Mouse (Mus musculus) cerebellum, adult 9-11 months (tissue): ENCODE measurements at regions not wholly inside any gene's neighbourhood (a gene's known extent, or its start where the extent isn't known, plus 50 kb on each side); places are given as distances from the start of the nearest gene placed in this dataset.

Experiments
- DNase-seq: peaks from one replicate; pipeline ENCODE4 v3.0.0; 2022

DNA sequence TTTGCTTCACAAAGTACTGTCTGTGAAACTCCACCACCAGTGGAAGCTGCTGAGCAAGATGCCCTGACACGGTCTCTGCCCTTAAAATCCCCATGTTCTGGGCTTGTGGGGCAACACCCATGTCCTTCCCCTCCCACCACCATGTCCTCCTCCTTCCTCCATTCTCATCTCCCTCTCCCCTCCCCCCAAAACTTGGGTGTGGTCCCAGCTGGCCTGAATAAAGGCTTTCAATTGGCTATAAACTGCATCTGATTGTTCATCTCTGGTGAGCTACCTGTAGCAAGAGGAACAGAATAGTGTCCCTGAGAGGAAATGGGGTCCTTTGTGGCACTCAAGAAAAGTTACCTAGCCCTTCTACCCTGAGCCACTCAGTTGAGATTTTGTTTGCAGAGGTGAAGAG is 91.8 kb downstream of the Slc16a9 start:
- DNase-seq: no peak

DNA sequence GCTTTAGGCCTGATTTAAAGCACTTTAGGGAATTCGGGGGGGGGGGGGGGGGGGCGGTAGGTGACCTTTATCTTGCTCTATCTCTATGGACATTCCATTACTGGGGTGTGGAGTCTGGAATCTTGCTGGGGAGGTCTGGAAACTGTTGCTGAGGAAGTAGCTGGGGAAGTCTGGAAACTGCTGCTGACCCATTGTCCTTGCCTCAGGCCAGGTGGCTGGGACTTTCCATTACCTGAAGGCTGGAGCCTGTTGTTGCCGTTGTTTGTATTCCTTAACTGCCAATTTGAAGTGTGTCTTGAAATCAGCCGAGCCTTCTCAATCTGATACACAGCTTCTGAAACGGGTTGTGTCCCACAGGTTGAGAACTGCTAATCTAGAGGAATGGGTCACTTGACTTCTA is 80.9 kb upstream of the Fam13c start:
- DNase-seq: no peak

DNA sequence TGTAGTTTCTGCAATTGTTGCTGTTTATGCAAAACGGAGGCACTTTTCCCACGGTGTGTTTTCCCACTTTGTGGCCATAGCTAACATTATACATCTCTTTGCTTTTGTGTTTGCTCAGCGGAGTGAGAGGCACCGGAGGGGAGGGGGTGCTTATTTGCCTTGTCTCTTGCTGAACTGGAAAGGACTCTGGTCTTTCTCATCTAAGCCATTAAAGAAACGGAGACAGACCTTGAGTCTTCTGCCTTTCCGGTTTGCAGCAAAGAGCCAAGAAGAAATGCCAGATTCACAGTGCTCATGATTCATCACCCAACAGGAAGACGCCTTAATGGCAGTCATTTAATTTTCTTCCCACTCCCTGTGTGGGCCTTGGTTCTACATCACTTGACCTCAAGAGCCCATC is 80.4 kb upstream of the Fam13c start:
- no peak for DNase-seq

DNA sequence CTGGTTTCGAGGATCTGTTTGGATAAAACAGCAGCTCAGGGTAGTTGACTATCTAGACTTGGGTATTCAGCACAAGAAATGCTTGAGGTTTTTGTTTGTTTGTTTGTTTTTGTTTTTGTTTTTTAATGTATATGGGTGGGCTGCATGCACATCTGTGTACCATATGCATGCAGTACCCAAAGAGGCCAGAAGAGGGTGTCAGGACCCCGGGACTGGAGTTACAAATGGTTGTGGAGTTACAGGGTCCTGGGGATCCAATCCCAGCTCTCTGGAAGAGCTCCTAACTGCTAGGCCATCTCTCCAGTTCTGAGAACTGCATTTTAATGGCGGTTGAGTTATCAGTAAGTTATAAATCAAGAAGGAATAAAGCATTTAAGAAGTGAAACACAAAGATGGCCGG is 77.2 kb upstream of the Fam13c start:
- peak; percentile 8 for DNase-seq

DNA sequence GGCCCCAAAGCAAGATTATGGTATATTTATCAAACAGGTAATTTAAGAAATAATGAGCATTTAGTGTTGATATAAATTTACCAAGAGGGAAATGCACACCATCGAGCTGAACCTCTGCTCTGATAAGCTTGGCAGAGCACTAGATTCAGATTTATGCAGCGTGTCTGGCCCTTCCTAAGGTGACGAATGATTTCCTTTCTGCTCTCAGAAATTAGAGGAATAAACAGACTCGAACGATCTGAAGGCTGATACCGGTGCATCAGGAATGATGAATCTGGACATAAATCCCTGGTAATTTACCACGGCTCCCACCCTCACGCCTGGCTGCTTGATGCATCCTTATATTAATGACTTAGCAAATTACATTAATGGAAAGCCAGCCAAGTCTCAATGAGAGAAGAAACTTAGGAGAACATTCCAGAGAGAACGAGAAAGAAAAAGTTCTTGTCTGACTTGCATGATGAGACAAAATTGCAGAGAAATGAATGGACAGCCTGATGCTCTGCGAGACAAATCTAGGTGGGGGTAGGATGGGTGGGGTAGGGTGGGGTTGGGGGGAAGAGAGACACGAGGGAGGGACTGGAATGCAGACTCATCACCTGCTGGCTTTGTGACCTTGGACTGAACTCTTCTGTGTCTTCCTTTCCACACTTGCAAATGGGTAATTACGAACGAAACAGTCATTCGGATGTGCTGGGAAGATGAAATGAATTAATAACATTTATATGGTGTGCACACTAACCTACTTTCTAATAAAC is 75.9 kb upstream of the Fam13c start:
- no peak for DNase-seq

DNA sequence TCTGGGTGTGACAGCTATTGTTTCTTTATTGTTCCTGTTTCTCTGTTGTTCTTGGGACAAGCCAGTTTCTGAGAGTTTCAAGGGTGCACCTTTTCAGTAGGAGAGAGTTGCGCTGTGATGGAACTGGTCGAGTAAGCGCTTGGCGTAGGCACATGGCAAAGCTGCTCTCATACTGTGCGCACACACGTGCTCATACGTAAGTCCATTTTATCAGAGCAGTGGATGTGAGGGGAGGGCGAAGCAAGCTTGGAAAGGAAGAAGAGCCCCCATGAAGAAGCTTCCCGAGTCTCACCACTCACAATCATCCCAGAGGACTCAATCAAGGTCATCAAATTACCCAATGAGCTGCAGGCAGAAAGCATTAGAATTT is 75.3 kb upstream of the Fam13c start:
- DNase-seq: no peak

DNA sequence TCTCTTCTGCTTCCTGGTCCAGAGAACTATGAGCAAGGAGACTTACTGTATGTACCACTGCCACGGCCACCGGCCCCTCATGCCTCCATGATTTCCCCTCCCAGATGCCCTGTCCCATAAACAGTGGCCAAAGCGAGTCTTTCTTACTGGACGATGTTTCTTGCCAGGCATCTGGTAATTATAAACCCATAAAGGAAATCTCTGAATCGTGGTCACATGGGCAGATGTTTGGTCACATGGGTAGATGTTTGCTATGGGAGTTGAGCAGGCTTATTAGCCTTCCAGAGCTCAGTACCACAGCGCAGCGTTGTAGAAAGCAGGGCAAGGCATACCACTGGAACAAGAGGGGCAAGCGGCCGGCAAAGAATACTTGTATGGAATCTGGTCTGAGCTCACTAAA is 74.8 kb upstream of the Fam13c start:
- DNase-seq: no peak

DNA sequence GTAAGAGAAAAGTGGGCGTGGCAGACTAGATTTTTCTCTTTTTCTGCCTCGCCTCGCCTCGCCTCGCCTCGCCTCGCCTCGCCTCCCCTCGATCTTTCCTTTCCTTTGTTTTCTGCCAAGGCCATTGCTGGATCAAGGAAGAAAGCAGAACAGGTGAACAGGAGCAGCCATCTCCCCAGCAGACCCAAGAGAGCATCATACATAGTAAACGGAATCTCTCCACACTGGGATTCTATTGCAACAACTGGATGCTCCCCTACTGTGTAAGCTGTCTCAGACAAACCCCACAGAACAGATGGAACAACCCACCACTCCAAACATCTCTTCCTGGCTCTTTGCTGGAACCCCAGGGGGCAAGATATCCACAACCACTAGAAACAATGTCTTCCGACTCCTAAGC is 72.4 kb upstream of the Fam13c start:
- no peak for DNase-seq

DNA sequence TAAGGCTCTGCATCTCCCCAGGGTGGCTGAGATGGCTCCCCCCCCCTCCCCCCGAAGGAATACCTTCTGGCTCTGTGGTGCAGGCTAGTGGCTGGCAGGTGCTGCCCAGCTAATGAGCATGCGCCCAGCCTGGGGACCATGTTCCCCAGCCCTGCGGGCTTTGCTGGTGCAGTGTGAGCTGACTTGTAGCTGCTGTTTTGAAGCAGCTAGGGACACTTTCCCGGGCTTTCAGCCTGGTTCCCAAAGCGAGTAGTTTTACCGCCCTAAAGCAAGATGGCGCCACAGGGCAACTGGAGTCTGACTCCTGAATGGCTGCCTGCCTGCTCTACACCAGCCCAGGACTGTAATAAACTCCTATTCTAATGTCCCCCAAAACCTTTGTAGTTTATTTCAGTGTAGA is 71.6 kb upstream of the Fam13c start:
- peak; percentile 44 for DNase-seq

DNA sequence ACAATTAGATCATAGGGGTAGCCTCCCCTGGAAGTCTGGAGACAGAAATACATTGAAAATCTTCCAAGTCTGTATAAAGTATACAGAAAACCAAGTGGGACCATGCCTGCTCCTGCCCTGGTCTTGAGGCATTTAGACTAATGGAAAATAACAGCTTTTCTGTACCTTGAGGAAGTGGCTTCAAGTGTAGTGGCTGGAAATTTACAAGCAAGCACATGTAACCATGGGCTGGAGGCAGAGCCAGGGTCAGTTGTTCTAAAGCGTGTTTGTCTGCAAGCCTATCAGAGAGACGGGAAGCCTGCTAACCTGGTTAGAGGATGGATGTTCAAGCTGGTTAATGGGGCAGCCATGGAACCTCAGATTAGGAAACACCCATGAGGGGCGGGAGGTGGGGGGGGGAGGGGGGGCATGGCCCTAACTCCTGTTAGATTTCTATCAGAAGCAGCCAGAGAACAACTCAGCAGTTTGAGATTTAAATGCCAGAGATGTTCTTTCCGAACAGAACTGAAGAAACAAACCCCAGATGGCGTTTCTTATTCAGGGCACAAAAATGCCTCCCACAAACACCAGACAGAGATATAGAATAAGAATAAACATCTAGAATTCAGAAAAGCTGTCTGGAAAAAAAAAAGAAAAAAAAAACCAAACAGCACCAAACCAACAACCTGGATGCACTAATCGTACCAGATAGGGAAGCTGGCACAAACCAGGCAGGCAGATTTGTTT is 67.7 kb upstream of the Fam13c start:
- DNase-seq: no peak

DNA sequence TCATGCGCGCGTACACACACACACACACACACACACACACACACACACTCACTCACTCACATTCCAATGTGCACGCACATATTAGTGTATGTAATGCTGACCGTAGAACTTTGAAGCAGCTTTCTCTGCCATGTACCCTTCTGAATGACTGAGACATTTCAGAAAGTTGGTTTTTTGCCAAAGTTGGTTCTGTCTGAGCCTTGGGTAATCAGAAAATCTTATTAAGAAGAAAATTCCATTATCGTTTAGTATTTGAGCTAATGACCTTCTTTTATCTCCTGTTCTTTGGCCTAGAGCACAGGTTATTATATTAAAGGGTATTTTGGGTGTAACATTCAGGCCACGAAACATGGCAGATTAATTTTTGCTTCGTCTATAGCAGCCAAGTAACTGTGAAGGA is 67.1 kb upstream of the Fam13c start:
- DNase-seq: no peak

DNA sequence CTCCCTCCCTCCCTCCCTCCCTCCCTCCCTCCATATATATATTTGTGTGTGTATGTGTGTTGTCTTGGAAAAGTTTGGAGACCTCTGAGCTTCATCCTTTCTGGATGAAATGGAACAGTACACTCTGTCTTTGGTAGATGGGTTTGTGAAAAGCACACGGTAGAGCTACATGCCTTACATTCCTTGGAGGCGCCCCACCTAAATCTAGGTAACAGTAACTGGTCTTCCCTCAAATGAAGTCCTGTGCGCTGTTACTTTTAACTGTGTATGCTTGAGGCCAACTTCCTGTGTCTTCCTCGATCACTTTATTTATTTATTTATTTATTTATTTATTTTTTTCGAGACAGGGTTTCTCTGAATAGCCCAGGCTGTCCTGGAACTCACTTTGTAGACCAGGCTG is 66.4 kb upstream of the Fam13c start:
- DNase-seq: no peak

DNA sequence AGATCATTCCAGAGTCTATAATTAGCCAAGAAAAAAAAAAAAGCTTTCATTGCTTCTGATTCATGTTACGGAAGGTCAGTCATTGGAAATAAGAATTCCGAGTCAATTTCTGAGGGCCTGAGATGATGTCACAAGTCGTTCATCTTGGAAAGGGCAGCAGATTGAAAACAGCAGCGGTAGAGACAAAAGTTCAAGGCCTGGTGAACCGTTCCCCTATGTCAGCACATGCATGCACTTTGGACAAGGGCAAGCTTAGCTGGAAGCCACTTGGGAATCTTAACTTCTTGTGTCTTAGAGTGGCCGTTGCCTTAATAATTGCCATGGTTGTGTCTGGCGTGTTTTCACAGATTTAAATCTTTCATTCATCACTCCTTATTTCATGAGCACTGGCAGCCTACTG is 65.6 kb upstream of the Fam13c start:
- no peak for DNase-seq

DNA sequence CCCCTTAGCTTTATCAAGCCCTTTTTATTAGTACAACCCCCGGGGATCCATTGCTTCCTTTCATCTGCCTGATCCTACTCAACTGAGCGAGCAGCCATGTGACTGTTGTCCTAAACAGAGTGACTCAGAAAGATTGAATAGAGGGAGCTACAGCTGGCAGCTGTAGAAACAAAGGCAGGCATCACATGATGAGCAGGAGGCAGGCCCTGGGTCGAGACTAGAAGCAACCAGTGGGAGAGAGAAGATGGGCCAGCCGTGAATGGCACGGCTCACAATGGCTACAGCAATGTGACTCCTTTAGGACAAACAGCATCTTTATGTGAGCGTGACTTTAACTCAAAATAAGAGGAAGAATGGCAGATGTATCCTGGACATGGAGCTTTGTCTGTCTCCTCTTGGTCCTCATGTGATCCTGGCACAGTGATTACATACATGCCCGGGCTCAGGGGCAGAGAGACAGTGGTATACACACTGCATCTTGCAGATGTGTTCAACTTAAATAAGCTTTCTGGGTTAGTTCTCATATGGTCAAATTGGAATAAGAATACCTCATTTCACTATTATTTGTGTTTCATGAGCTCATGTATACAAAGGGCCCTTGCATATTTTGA is 60.1 kb upstream of the Fam13c start:
- peak; percentile 25 for DNase-seq

DNA sequence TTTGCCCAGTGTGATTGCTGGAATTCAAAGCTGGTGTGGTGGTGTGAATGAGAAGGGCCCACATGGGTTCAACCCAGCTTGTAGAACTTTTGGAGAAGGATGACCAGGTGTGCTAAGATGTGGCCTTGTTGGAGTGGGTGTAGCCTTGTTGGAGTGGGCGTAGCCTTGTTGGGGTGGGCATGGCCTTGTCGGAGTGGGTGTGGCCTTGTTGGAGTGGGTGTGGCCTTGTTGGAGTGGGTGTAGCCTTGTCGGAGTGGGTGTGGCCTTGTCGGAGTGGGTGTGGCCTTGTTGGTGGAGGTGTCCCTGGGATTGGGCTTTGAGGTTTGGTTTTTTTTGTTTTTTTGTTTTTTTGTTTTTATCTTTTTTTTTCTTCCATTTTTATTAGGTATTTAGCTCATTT is 55.6 kb upstream of the Fam13c start:
- DNase-seq: no peak

DNA sequence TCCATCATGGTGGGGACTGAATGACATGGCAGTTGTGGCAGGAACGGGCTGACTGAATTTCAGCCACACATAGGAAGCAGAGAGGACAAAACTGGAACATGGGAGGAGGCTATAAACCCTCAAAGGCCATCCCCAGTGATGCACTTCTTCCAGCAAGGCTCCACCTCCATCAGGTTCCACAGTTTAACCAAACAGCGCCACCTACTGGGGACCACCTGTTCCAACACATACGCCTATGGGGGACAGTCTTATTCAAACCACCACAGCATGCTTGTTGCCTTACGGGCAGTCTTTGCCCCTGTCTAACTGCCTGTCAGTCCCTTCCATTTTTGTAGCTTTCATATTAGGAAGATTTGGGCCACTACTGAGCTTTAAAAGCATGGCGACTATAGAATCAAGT is 52.6 kb upstream of the Fam13c start:
- DNase-seq: no peak
